Mouse (Mus musculus) liver, adult 2 months (tissue): ENCODE results near the gene Galns.
"Not testable (repeated sequence)": the region's sequence is repeated elsewhere in the genome, so short reads cannot be mapped to it uniquely, and the experiment has no call there.

Experiments
- CTCF ChIP-seq: fragments of 200-500 bp; IDR thresholded peaks from 2 replicates; pipeline ENCODE4 v1.5.1; 2011; ENCODE audit warnings: low read depth, low read length, control low read depth
- POLR2A ChIP-seq: fragments of 200-500 bp; IDR thresholded peaks from 2 replicates; pipeline ENCODE4 v1.6.1; 2011; ENCODE audit warnings: low read length, control low read depth; ENCODE audit not compliant: insufficient read depth; ENCODE audit errors: extremely low read depth

GRCm38 (mm10) chr8:122573176-122573575 lies 38.1 kb downstream of the Galns start:
- TF ChIP-seq POLR2A, CTCF: not testable (repeated sequence)
